Mouse (Mus musculus): ENCODE data around the gene Nav2. TPM values are rescaled to one million over a fixed set of nuclear protein-coding genes. Genes with fewer than 3 reads are reported as not detected.
A peak's percentile ranks its signal among the peaks of the same experiment; 100 is the strongest.

Nav2 gene
- polyA plus RNA-seq, 1 experiment, result 38.5 TPM

DNA sequence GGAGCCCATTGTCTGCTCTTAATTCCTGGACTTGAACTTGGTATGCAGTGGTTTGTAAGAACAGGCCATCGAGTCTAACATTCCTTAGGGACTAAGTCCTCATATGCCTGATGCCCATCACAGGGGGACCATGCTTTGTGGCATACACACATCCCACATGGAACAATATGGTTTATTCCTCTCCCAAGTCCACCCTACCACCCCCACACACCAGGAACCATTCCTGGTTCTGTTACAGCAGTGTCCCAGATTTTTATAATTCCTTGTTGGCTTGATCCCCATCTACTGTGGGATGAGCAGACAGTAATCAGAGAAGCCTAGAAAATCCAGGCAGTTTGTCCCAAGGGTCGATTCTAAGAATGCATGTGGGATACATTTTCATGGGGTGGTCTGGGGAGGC is 668.6 kb downstream of the Nav2 start:
- TF ChIP-seq POLR2A (IDR thresholded peaks at IDR 0.05; ENCODE audit: extremely low read depth, insufficient read depth, low read length) (no peak), CTCF (IDR thresholded peaks at IDR 0.05; ENCODE audit: extremely low read depth, insufficient read depth, low read length) (no peak)
- Histone ChIP-seq H3K27ac (ENCODE audit: insufficient read depth, low read length) (0 out of 2 replicates have a peak overlapping the region, but pooled peaks have one; percentile 18), H3K4me3 (ENCODE audit: insufficient read depth, low read length) (no peak overlapping the region)

DNA sequence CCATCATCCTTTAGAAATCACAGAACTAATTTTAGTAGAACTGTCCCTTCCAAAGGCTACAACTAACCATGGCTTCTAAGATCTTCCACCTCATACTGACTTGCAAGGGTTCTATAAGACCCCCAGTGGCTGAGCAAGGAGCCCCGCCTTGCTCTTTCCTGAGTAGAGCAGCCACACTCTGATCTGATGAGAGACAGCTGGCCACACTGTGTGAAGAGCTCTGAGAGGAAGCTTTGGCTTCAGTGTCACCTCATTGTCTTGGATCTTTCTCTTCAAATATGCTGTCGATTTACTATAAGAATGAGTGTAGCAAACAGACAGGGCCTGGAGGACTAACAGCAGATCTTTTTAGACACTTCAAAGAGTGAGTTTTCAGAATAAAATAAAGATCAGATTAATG is 673.4 kb downstream of the Nav2 start:
- TF ChIP-seq POLR2A (IDR thresholded peaks at IDR 0.05; ENCODE audit: extremely low read depth, insufficient read depth, low read length), result no peak
- no peak for TF ChIP-seq CTCF (IDR thresholded peaks at IDR 0.05; ENCODE audit: extremely low read depth, insufficient read depth, low read length)
- Histone ChIP-seq H3K27ac (ENCODE audit: insufficient read depth, low read length) (no peak overlapping the region), H3K4me1 (ENCODE audit: control insufficient read depth, insufficient read depth, low read length) (peaks cover 4% of the 10 kb centered on the region), H3K4me3 (ENCODE audit: insufficient read depth, low read length) (no peak overlapping the region)

More for the DNA sequence above, 668.6 kb downstream of the Nav2 start:
- peaks cover 5% of the 10 kb centered on the region for H3K4me1 ChIP-seq (ENCODE audit: control insufficient read depth, insufficient read depth, low read length)

DNA sequence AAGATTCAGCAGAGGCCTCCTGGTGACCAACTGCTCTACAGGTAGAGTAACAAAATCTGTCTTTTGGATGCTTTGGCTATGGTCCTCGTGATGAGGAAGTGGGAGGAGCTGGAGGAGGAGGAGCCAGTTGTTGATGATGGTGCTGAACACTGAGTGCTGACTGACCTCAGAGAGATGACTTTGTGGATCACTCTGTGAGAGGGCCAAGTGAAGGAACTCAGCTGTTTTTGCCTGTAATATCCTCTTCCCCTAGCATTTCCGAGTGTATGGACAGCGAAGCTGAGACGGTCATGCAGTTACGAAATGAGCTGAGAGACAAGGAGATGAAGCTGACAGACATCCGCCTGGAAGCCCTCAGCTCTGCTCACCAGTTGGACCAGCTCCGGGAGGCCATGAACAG is 674.0 kb downstream of the Nav2 start:
- no peak for TF ChIP-seq POLR2A (IDR thresholded peaks at IDR 0.05; ENCODE audit: extremely low read depth, insufficient read depth, low read length)
- TF ChIP-seq CTCF (IDR thresholded peaks at IDR 0.05; ENCODE audit: extremely low read depth, insufficient read depth, low read length), result no peak
- Histone ChIP-seq H3K4me3 (ENCODE audit: insufficient read depth, low read length) (no peak overlapping the region), H3K27ac (ENCODE audit: insufficient read depth, low read length) (no peak overlapping the region), H3K4me1 (ENCODE audit: control insufficient read depth, insufficient read depth, low read length) (peaks cover 4% of the 10 kb centered on the region)

DNA sequence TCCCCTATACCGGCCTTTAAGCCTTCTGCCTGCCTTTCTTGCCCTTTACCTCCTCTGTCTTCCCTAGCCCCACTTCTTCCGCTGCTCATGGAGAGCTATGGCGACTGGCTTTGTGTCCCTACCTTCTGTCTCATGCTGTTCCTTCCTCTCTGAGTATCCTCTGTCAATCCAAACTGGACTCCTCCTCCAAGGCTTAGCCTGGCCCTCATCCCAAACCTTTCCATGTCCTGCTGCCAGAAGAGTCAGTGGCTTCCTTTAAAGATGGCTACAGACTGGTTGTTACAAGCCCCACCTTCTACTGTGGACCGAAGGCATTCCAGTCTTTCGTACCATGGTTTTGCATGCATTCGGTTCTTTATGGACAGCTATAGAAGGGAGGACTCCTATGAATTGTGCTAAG is 674.7 kb downstream of the Nav2 start:
- H3K27ac ChIP-seq (ENCODE audit: insufficient read depth, low read length), result no peak overlapping the region
- H3K4me3 ChIP-seq (ENCODE audit: insufficient read depth, low read length), result no peak overlapping the region
- H3K4me1 ChIP-seq (ENCODE audit: control insufficient read depth, insufficient read depth, low read length), result peaks cover 4% of the 10 kb centered on the region
- no peak for TF ChIP-seq POLR2A (IDR thresholded peaks at IDR 0.05; ENCODE audit: extremely low read depth, insufficient read depth, low read length)
- TF ChIP-seq CTCF (IDR thresholded peaks at IDR 0.05; ENCODE audit: extremely low read depth, insufficient read depth, low read length), result no peak

DNA sequence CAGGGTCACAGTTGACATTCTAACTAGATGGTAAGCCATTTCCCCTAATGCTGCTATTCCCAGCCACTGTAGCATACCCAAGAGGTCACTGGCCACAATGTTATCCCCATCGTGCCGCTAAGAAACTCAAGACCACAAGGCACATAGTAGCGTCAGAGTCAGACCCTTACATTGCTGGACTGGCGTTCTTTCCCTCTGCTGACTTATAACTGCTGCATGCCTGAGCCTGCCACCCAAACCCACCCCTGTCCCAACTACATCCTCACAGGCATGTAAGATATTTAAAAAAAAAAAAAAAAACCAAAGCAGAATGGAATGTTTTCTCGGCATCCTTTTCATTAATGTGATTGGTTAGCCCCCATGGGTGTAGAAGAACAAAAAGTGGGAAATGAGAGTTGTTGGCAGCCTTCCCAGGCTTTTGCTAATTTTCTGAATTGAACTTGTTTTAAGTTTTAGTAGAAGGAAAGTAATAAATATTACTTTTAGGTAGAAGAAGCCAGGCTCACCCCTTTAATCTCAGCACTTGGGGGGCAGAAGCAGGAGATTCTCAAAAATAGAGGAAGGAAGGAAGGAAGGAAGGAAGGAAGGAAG is 678.1 kb downstream of the Nav2 start:
- H3K4me1 ChIP-seq (ENCODE audit: control insufficient read depth, insufficient read depth, low read length), result 0 out of 2 replicates have a peak, but pooled peaks cover 2% of the 10 kb centered on the region
- TF ChIP-seq POLR2A (IDR thresholded peaks at IDR 0.05; ENCODE audit: extremely low read depth, insufficient read depth, low read length) (no peak), CTCF (IDR thresholded peaks at IDR 0.05; ENCODE audit: extremely low read depth, insufficient read depth, low read length) (no peak)
- no peak overlapping the region for H3K4me3 ChIP-seq (ENCODE audit: insufficient read depth, low read length)
- no peak overlapping the region for H3K27ac ChIP-seq (ENCODE audit: insufficient read depth, low read length)

DNA sequence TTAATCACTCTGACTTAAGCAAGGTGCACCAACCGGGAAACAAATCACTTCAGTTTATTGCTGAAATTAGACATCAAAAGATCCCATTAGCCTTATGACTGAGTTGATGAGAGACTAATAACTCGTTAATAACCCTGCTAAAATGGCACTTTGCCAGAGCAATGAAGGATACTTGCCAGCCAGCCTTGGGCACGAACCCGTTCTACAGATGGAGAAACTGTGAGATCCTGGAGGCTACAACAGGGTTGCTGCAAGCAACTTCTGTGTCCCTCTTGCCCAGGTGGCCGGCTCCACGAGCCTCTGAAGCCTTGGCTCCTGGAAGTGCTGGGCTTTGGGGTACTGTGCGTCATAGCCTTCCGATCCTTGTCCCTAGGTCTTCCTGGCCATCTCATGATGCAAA is 681.1 kb downstream of the Nav2 start:
- no peak for TF ChIP-seq POLR2A (IDR thresholded peaks at IDR 0.05; ENCODE audit: extremely low read depth, insufficient read depth, low read length)
- TF ChIP-seq CTCF (IDR thresholded peaks at IDR 0.05; ENCODE audit: extremely low read depth, insufficient read depth, low read length), result no peak
- Histone ChIP-seq H3K4me3 (ENCODE audit: insufficient read depth, low read length) (no peak overlapping the region), H3K27ac (ENCODE audit: insufficient read depth, low read length) (no peak overlapping the region), H3K4me1 (ENCODE audit: control insufficient read depth, insufficient read depth, low read length) (0 out of 2 replicates have a peak, but pooled peaks cover 2% of the 10 kb centered on the region)

DNA sequence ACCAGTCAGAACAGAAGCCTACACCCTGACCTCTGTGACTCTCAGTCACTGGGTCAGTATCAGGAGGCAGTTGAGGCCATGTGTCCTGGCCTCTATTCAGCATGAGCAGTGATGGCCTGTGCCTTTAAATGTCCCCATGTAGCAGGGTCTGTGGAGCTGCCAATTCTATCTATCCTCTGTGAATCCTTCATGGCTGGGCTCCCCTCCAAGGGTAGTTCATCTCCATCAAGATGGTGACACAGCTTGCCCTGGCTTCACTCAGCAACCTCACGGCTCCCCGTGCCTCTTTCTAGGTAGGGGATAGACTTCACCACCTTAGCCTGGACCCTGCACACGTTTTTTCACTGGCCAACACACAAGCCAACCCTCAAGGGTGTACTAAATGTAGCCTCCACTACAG is 689.3 kb downstream of the Nav2 start:
- Histone ChIP-seq H3K4me3 (ENCODE audit: insufficient read depth, low read length) (no peak overlapping the region), H3K27ac (ENCODE audit: insufficient read depth, low read length) (no peak overlapping the region), H3K4me1 (ENCODE audit: control insufficient read depth, insufficient read depth, low read length) (peaks cover 4% of the 10 kb centered on the region)
- no peak for TF ChIP-seq CTCF (IDR thresholded peaks at IDR 0.05; ENCODE audit: extremely low read depth, insufficient read depth, low read length)
- TF ChIP-seq POLR2A (IDR thresholded peaks at IDR 0.05; ENCODE audit: extremely low read depth, insufficient read depth, low read length), result no peak

DNA sequence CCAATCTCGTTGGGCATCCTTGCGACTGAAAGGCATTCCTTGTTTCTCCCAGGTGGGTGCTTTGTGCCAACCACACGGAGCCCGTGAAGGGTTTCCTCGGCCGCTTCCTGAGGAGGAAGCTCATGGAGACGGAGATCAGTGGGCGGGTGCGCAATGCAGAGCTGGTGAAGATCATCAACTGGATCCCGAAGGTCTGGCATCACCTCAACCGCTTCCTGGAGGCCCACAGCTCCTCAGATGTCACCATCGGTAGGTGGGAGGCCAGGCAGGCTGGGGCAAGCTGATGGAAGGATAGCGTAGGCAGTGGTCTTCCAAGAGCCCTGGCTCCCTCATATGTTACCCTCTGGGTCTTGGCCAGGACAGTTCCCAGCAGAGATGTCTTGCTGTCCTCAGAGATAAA is 689.7 kb downstream of the Nav2 start:
- Histone ChIP-seq H3K4me1 (ENCODE audit: control insufficient read depth, insufficient read depth, low read length) (peaks cover 4% of the 10 kb centered on the region), H3K4me3 (ENCODE audit: insufficient read depth, low read length) (no peak overlapping the region), H3K27ac (ENCODE audit: insufficient read depth, low read length) (no peak overlapping the region)
- no peak for TF ChIP-seq CTCF (IDR thresholded peaks at IDR 0.05; ENCODE audit: extremely low read depth, insufficient read depth, low read length)
- TF ChIP-seq POLR2A (IDR thresholded peaks at IDR 0.05; ENCODE audit: extremely low read depth, insufficient read depth, low read length), result no peak

DNA sequence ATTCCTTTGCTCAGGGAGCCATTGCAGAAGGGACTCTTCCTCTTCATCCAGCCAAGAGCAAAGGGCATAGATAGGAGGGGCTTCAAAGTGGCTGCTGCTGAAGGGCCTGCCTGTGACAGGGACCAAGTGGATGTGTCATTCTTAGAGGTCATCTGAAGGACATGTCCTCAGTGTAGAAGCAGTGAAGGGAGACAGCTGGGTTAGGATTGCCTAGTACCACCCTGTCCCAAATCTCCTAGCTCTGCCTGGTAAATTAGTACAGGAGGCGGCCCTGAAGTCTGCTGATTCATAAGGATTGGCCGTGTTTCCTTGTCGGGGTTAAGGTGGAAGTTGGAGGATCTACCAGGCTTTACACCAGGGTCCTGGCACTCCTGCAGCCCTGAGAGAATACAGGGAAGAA is 691.4 kb downstream of the Nav2 start:
- Histone ChIP-seq H3K4me3 (ENCODE audit: insufficient read depth, low read length) (no peak overlapping the region), H3K27ac (ENCODE audit: insufficient read depth, low read length) (no peak overlapping the region)
- TF ChIP-seq CTCF (IDR thresholded peaks at IDR 0.05; ENCODE audit: extremely low read depth, insufficient read depth, low read length) (no peak), POLR2A (IDR thresholded peaks at IDR 0.05; ENCODE audit: extremely low read depth, insufficient read depth, low read length) (no peak)

DNA sequence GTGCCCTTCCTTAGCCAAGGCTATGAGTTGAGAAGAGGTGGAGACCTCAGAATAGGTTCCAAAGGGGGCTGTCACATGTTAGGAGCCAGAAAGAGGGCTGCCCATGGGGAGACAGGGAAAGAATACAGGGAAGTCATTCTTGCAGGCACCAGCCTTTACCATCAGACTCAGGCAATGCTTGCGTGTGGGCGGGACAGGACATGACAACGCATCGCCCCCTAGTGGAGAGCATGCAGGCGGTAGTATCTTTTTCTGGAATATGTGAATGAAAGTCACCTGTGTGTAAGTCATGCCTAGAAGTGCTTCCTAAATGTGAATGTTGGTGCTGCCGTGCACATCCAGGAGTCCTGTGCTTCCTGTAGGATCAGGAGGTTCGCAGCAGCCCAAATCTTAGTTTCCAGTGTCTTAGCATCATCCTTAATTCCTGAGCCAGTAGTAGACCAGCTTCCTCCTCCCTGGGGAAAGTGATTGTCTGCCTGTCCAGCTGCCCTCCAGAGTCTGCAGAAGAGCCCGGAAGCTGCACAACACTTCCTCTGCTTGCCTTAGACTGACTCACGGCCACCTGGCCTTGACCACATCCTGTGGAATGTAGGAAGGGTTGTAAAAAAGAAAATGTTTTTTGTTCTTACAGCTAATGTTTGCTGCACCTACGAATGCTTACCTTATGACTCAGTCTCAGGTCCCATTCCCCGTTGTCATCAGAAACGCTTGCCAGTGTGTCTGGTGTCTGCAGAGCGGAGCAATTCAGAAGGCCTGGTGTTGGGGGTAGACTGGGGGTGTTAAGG is 692.9 kb downstream of the Nav2 start:
- TF ChIP-seq POLR2A (IDR thresholded peaks at IDR 0.05; ENCODE audit: extremely low read depth, insufficient read depth, low read length) (no peak), CTCF (IDR thresholded peaks at IDR 0.05; ENCODE audit: extremely low read depth, insufficient read depth, low read length) (peak; percentile 91)
- Histone ChIP-seq H3K4me1 (ENCODE audit: control insufficient read depth, insufficient read depth, low read length) (peaks cover 4% of the 10 kb centered on the region), H3K27ac (ENCODE audit: insufficient read depth, low read length) (no peak overlapping the region), H3K4me3 (ENCODE audit: insufficient read depth, low read length) (no peak overlapping the region)

More for the DNA sequence above, 691.4 kb downstream of the Nav2 start:
- peaks cover 4% of the 10 kb centered on the region for H3K4me1 ChIP-seq (ENCODE audit: control insufficient read depth, insufficient read depth, low read length)

All from cortical plate, adult 2 months (tissue).